Mouse (Mus musculus): ENCODE data around the gene B4galnt1.

Gene B4galnt1

DNA sequence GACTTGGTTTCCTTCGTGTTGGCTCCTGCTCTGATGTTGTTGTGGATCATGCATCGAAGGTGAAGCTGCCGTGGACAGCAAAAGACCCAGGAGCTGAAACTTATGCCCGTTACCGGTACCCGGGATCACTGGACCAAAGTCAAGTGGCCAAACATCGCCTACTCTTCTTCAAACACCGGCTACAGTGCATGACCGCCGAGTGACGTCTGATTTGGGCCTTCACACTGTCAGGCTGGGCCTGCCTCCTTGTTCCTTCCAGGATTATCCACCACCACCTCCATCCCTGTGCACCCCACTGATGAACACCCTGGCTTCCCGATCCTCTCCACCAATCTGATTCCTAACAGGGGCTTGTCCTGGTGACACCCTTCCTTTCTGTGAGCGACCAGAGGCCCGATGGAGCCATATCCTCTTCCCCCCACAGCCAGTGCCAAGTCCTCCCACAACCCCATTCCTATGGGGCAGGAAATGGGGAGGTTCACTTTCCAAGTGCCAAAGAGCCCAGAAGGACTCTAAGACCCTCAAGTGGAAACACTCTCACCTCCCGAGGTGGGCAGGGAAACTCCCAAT lies 6.7 kb downstream of the B4galnt1 start:
- DNase-seq, result no peak

DNA sequence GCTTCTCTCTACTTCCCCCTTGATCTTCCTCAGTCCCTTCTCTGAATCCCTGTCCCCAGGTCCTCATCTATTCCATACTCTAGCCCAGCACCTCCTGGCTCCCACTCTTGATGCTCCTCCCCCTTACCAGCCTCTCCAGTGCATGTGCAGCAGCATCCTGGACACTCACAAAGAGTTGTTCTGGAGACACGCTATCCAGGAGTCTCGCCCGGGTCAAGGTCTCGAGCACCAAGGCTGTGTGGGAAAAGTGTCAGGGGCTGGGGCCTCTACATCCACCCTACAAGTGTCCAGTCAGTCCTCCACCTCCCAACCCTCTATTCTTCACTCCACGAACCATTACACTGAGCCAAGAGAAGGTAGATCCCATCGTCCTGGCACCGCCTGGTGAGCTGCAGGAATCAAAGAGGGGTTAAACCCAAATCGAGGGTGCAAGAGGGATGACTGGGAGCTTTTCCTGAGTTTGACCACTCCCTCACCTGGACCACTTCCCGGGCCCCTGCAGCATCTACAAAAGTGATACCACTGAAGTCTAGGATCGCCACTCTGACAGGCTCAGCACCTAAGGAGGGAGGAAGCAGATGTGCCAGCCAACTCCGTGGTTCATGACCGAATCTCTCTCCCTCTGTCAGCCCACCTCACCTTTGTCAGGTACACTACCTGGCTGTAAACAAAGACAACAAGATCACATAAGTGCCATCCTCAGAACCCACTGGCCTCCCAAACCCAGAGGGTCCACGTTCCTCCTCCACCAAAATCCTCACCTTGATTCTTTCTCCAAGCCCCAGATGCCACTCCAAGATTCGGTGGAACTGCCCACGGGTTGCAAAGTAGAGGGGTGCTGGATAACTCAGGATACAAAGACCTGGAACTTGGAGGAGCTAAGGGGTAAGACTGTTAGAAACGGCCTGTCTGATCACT lies 8.4 kb downstream of the B4galnt1 start:
- DNase-seq, result no peak

DNA sequence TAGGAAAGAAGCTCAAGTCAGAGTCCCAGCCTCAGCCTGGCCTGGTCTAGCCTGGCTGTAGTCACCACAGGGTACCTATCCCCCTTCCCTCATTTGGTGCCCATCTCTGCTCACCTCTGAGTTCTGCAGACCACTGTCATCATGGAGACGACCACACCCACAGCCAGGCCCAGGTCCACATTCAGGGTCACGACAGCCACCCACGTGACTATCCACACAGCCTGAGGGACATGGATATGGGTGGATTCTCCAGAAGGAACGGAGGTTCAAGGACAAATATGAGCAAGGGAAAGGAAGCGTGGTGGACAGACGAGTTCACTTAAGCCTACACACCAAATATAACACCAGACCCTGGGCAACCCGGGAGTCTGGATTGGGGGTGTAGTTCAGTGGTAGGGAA lies 9.1 kb downstream of the B4galnt1 start:
- DNase-seq, result no peak

- DNase-seq, result no peak
Observed at GRCm38 (mm10) chr10:127176228-127176627, 11.2 kb downstream of the B4galnt1 start.

DNA sequence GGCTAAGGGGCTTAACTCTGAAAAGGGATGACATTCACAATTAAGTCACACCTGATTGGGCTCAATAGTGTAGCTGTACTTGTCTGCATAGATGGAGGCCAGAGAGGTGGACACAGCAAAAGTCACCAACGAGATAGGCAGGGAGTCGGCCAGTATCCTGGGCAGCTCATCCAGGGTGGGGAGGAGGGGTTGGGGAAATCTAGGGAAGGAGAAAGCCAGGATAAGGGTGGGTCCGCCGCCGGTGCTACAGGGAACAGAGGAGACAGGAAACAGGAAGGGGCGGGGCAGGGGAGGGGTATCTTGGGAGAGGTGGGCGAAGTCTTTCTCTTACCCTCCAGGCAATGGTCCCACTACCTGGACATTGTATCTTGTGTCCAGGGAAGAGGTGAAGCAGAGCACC lies 11.7 kb downstream of the B4galnt1 start:
- DNase-seq, result no peak

DNA sequence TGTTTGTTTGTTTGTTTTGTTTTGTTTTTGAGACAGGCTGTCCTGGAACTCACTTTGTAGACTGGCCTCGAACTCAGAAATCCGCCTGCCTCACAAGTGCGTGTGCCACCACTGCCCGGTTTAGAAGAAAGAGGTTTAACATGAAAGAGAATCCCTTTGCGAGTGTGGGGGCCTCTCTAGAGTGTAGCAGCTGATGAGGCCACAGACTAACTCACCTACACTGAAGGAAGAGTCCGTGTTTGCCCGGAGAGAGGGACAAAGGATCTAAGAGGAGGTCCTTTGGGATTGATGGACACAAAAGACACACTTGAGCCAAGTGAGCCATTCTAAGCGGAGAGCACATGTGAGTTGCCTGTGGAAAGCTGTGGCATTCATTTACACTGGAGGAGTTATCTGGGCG lies 12.2 kb downstream of the B4galnt1 start:
- DNase-seq, result no peak

- peak; percentile 69 for DNase-seq
Observed at GRCm38 (mm10) chr10:127177719-127178118, 12.7 kb downstream of the B4galnt1 start.

DNA sequence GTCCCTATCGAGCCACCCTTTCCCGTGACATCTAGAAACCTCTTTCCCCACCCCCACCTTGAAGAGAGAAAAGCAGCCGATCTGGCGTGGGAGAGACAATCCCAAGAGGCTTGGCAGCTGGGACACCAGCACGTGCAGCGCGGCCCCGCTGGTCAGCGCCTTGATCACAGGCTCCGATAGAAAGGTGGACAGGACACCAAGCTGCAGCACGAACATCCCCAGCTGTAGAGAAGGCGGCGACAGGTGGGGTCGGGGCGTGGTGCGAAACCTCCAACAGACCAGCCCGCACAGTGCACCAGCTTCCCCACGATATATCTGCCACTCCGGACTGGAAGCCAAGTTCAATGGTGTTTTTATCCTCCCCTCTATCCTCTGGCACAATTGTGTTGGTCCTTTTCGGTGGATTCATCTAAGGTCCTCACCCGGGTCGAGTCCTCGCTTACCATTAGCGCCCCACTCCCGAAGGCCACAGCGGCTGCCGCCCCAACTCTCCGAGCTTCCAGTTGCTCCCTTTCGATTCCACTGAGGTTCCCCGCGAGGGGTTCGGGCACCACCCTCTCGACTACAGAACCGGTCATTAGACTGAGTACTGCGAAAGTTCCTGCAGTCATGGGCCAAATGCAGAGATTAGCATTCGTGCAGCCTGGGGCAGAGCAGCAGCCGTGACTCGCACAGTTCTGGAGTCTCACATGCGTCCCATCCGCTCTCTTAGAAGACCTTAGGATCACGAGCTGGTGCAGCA lies 13.4 kb downstream of the B4galnt1 start:
- DNase-seq, result no peak

DNA sequence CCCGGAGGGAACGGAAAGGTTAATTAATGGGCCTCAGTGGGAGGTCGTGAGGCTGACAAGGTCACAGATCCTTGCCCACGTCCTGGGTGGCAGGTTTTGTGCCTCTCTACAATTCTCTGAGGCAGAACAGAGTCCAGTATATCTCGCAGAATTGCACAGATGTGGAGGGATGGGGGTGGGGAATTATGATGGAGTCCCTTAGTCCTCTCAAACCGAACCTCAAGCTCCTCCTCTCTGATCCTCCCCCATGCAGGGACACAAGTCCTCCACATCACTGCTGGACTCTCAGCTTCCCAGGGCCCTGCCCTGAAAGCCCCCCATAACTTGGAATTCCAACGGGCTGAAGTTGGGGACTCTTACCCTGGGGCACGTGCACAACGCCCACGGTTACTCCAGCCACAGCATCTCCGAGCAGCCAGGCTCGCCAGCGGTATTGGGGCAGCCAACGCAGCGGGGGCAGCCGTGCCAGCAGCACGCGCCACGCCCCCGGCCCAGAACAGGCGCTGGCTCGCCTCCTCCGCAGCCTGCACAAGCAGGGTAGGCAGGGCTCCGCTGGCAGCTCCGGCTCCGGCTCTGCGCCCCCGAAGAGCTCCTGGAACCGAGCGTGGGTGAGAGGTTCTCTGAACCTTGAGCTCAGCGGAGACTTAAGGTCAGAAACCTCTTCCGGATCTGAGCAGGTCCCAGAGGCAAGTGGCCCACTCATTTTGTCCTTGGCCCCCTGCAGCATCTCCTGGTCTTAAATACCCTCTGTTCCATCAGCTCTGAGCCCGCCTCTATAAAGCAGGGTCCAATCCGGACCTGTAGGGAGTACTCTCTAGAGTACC lies 15.1 kb downstream of the B4galnt1 start, which contains the start of gene Slc26a10:
TSS of gene Slc26a10 (minus strand) at position 775 of the 824 bp plus-strand sequence.
- DNase-seq, result peak; percentile 74

DNA sequence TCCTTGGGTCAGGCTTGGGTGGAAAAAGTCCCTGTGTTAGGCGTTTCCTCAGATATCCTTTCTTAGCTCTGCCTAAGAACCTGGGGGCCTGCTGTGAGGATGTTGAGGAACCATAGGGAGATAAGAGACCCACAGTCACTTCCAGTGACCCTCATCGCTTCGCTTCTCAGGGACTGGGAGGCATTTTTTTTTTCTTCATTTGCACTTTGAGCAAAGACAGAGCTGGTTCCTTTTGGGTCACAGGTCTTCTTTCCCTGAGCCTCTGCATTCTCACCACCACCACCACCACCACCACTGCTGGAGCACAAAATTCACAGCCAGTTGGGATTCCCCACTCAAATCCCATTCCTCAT lies 15.6 kb downstream of the B4galnt1 start:
- DNase-seq, result no peak

GRCm38 (mm10) chr10:127181566-127181965 lies 16.5 kb downstream of the B4galnt1 start:
- no peak for DNase-seq

DNA sequence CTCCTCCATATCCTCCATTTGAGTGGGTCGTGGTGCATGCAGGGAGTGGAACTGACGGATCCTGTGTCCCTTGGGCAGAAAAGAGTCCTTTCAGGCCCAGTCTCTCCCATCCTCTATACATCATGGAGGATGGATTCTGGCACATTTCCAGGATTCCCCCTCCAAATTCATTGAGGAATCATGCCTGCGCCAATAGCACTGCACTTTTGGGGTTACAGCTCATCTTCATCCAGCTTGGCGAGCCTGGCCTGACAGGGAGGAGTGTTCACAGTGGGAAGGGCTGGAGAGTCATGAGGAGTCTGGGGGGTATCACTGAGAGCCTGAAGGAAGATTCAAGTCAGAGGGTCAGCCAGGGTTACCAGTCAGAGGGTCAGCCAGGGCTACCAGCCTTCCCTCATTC lies 17.6 kb downstream of the B4galnt1 start:
- DNase-seq, result no peak

DNA sequence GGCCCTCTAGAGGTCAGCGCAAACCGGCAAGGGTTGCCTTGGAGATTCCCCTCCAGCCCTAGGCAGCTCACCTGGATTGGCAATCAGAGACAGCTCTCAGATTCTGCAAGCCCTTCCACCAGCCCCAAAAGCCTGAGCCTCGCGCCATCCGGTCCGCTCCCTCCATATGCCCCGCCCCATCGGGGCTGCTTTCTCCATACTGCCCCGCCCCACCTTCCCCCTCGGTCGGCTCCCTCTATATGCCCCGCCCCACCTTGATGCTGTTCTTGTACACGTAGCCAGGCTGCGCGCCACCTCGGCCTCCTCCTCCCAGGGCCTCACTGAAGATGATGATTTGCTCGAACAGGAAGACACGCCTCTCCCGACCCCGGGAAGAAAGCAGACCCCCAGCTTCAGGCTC lies 18.7 kb downstream of the B4galnt1 start:
- no peak for DNase-seq

DNA sequence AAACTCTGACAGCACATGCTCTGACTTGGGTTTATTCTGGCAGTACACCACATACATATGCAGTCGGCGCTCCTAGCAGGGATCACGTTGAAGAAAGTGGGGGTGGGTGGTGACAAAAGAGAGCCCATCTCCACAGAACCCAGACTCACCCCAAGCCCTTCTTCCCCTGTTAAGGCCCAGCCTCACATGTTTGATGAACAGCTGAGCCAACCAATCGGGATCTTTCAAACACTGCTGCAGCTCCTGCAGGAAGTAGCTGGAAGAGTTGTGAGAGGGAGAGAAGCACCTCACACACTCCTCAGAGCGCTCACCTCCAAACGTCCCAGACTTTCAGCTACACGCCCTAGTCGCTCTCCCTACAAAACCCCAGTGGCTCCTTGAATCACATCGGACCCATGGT lies 20.1 kb downstream of the B4galnt1 start:
- DNase-seq, result no peak

DNA sequence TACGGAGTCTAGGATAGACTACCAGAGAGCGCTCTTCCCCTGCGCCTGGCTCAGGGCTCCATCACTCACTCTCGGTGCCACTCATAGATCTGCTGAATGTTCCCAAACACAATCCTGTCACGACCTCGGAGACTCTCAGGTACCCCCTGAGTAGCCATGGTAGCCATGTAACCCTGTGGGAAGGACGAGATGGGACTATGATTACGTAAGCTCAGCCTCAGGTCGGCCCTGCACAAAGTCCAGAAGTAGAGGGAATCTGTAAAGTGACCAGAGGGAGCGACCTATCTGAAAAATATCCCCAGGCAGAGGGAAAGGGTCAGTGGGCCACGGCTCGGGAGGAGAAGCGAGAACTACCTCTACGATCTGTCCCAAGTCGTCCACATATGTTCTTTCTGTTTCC lies 20.5 kb downstream of the B4galnt1 start:
- DNase-seq, result no peak

GRCm38 (mm10) chr10:127186451-127186850 lies 21.4 kb downstream of the B4galnt1 start:
- no peak for DNase-seq

GRCm38 (mm10) chr10:127187371-127188078 lies 22.5 kb downstream of the B4galnt1 start:
- peak; percentile 94 for DNase-seq

DNA sequence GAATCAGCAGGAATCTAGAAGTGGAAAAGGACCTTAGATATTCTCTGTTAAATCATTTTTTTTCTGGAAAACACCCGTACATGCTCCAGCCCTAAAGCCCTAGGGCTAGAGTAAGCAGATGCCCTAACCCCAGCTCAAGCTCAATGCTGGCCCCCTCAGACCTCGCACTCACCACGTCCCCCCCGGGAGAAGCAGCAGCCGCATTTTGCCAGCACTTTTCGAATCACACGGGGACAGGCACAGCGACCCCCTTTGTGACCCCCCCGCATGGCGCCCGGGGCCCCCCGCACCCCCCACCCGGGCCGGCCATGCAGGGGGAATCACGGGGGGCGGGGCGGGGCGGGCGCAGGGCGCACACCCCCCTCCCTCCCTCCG lies 23.0 kb downstream of the B4galnt1 start:
- no peak for DNase-seq

- DNase-seq, result no peak
Observed at GRCm38 (mm10) chr10:127188465-127189115, 23.6 kb downstream of the B4galnt1 start.

DNA sequence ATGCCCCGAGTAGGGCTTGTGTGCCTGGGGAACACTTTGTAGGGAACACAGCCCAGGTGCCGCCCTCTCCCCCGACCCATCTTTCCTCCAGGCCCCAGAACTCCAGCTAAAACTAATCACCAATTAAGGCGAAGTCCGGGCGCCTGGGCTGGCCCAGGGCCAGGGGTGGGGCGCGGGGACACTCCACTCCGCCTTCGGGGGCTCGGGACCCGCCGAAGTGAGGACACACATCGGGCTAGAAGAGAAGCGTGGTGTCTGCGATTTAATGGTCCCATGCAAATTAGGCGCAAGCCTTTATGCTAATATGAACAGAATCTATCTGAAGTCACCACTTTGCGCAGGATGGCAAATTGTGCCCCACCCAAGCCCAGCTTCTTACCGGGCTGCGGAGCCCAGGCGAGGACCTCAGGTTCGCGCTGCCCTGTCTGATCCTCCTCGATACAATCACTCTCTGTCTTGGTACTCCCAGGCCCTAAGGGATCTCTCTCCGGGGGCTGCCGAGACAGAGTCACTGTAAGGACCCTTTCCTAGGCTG lies 24.2 kb downstream of the B4galnt1 start:
- DNase-seq, result no peak

DNA sequence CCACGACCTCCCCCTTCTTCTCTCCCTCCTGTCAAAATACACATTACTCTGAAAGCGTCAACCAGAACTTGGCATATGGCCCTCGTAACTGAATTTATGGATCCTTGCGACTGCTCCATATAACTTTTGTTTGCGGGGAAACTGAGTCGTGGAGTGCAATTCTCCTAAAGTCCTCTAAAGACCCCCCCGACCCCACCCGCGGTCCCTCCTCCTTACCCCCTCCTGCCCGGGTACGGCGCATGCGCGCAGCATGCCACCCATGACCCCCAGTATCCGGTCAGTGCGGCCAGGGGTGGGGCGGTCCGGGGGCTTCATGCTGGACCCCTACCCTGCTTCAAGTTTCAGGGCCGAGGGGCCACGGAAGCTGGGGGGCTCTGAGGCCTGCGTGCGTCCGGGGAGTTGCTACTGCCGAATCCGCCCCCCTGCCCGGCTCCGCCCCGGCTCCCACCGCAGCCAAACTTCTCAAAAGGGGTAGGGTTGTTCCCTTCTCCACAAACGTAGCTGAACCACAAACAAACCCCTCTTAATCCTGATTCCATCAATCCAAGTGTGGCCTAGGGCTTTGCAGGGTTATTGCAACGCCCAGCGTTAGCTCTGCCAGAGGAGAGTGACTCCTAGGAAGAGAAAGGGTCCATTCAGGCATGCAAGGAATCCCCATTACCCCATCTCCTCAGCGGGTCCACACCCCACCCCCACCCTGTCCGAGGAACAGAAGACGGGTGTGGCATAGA lies 24.8 kb downstream of the B4galnt1 start, which contains the start of gene Arhgef25:
TSS of gene Arhgef25 (minus strand) at position 433 of the 731 bp plus-strand sequence.
- DNase-seq, result no peak

All from layer of hippocampus, adult 9-11 months (tissue).